Mouse (Mus musculus): ENCODE measurements around the gene Ccdc13.

- no peak for TF ChIP-seq POLR2A (IDR thresholded peaks at IDR 0.05; ENCODE audit: control insufficient read depth, extremely low read depth, insufficient read depth, low read length, poor library complexity)
- TF ChIP-seq CTCF (IDR thresholded peaks at IDR 0.05; ENCODE audit: borderline replicate concordance, control insufficient read depth, extremely low read depth, insufficient read depth, low read length, poor library complexity), result peak; percentile 54; the same call in 1 of the 2 replicates
These were observed 41.6 kb upstream of the Ccdc13 start for GRCm38 (mm10) chr9:121880840-121881239.

Data from thymus, adult 2 months (tissue).